Mouse (Mus musculus) CD8-positive naive resting alpha-beta T cell, adult 2 months (primary cell): Measurements from ENCODE around the gene Lsamp.

Source experiments
- DNase-seq, 2 experiments: peaks; one replicate each; pipeline ENCODE4 v3.0.0; 2022; ENCODE audit warnings: low read depth in 2 of 2, low spot score in 2 of 2

Gene Lsamp

DNA sequence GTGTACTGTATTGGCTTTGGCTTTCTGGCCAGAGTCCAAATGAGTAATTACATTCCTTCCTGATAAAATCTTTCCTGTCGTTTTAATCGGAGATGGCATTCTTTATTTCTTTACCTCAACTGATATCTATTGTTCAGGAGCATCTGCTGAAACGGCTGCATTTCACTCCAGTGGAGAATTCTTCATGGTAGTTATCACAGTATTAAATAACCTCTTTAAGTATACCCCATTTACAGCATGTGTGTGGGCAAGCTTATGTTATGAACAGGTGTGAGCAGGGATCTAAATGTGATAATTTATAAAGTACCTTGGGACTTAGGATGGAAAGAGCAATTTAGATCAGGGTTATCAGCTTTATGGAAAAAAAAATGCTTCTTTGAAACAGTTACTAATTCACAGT is 1196.7 kb downstream of the Lsamp start:
- no peak for DNase-seq

- no peak for DNase-seq
These were observed 1225.9 kb downstream of the Lsamp start for GRCm38 (mm10) chr16:41210055-41210454.

- DNase-seq = no peak
These were observed 1251.7 kb downstream of the Lsamp start for GRCm38 (mm10) chr16:41235829-41236228.

- DNase-seq = no peak
These were observed 1258.7 kb downstream of the Lsamp start for GRCm38 (mm10) chr16:41242841-41243240.

DNA sequence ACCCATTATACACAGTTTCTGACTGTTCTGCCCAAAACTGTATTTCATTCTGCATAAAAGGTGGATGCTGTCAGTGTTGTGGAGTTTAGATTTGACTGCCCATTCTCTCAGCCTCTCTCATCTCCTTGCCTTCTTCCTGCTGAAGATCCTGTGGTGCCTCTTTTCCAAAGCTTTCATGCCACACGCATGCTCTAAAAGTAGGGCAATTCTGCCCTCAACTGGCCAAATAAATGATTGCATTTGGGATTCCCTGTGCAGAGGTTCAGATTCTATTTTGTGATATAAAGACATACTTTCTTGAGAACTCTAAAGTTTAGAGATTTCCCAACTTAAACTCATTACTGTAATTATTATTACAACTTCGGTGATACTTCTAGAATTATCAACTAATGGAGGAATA is 1260.5 kb downstream of the Lsamp start:
- no peak for DNase-seq

GRCm38 (mm10) chr16:41258145-41259035 is 1274.2 kb downstream of the Lsamp start:
- no peak for DNase-seq

DNA sequence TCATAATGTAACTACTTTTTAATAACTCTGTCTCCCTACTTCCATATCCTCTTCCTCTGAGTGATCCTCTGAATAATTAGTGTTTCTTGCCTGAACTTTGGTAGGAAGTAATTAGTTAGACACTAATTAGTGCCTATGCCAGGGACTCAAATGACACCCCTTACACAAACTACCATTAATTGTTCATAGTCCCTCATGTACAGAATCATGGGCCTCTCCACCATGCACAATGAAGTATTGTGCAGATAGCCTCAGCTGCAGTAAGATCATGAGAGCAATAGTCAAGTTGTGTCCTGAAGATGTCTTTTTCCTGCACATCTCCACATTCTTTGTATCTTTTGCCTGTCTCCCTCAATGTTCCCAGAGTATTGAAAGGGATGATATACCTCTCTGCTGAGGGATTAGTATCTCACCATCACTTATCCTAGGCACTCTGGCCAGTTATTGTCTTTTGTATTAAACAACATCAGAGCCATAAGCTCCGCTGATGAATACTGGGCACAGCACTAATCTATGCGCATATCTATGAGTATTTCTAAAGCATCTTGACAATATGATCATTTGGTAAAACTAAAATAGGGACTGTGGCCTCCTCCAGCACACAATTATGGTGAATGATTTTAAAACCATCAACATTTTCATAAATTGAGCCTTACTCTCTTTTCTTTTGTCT is 1292.0 kb downstream of the Lsamp start:
- DNase-seq = no peak

DNA sequence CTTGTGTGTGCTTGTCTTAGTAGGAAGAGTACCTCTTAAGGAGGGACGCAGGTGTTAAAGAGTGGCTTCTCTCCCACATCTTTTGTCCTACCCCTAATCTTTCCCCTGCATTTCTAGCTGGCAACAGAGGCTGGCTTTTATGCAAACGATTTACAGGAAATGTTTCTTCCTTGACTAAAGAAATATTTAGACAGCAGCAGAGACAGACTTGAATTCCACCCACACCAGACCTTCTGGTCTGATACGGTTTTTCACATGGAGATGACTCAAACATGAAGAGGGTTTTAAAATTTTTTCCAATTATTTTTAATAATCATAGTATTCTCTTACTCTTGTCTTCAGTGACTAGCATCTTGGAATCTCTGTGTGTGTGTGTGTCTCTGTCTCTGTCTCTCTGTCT is 1333.8 kb downstream of the Lsamp start:
- no peak for DNase-seq

- no peak for DNase-seq
These were observed 1359.3 kb downstream of the Lsamp start for GRCm38 (mm10) chr16:41343431-41343830.

GRCm38 (mm10) chr16:41365138-41365537 is 1381.0 kb downstream of the Lsamp start:
- no peak for DNase-seq

GRCm38 (mm10) chr16:41383702-41384101 is 1399.5 kb downstream of the Lsamp start:
- no peak for DNase-seq

GRCm38 (mm10) chr16:41384288-41384687 is 1400.1 kb downstream of the Lsamp start:
- no peak for DNase-seq

DNA sequence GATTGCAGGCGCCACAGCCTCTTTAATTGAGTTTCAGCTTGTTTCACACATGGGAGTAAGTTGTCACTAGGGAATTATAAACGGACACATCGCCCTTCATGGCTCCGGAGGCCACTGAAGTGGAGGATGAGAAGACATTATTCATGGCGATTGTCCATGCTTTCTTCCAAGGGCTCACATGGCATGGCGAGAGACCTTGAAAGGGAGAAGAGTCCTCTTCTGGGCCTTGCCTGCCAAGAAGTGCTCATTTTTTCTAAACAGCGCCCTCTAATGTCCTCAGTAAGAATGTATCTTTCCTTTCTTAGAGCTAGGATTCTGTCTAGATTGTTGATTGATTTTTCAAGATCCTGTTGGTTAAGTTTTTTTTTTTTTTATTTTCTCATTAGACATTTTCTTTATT is 1424.7 kb downstream of the Lsamp start:
- no peak for DNase-seq

DNA sequence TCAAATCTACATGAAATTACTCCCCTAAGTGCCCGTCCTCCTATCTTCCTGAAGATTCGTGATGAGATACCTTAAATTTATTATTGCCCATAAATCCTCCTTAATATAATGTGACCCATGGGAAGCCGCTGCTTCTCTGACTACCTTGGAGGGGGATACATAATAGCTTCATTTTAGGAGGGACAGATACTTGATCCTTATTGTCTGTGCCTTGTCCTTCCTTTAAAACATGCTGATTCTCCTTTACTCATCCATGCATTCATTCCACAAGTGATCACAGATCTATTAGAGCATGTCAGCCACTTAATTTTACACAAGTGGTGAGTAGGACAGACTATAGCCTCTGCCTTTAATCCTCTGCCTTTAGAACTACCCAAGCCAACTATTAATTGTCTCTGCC is 1426.5 kb downstream of the Lsamp start:
- no peak for DNase-seq

GRCm38 (mm10) chr16:41417363-41417762 is 1433.2 kb downstream of the Lsamp start:
- no peak for DNase-seq

DNA sequence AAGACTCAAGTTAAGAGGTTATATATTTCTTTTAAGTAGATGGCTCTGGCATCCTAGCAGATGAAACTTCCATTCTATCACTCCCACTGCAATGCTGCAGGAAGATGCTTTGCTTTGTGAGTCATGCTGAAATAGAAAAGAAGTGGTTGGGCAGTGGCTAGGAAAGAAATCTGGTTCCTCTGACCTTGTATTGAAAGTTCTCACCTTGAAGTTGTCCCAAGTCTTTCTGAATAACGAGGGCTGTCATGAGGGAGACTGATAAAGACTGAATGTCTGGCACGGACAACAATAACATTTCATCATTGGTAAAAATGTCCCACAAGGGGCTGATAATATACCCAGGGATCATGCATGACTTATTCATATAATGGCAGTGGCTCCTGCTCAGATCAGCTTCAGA is 1483.2 kb downstream of the Lsamp start:
- DNase-seq = no peak

DNA sequence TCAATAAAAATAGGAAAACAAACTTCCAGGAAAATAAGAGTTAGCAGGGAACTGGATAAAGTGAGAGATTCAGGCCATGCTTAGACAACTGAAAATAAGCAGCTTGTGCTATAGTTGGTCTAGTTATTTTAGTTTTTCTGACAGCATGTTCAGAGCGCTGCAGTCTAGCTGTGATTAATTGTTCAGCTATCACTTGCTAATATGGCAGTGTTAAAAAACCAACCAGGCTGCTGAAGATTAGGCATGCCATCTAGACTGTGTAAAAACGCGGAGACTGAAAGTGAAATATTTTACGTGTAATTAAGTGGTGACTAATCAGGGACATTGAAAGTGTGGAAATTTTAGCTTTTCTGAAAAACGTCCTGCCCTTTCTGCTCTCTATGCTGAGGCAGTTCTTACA is 1494.5 kb downstream of the Lsamp start:
- no peak for DNase-seq

DNA sequence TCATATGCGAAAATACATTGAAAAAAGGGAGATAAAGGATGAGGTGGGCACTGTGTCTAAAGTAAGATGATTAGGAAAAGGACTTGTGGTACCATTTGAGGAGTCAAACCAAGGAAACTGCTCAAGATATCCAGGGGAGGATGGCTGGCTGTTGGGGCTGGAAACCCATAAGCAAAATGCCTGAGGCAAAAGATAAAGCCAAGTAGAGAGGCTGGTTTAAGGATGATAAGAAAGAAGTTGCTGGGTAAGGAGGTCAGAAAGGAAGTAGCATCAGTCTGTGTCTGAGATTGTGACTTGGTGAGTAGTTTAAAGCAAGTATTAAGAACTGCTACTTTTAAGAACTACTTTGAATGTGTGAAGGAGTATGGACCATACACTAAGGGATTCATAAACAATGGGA is 1497.7 kb downstream of the Lsamp start:
- no peak for DNase-seq

- no peak for DNase-seq
These were observed 1526.9 kb downstream of the Lsamp start for GRCm38 (mm10) chr16:41510915-41511552.

DNA sequence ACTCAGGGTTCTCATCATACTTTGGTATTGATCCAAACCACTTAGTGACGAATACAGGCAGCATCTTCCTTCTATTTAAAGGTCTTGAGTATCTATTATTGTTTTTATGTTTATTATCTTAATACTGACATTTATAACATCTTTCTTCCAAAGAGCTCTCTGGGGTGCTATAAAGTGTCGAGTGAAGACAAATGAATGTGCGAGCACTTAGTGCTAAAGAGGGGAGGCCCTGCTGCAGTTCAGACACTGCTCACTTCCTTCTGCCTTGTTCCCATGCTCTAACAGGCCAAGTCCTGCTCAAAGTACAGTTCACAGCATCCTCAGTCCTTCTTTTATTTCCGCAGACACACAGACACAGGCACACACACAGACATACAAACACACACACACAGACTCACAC is 1537.4 kb downstream of the Lsamp start:
- no peak for DNase-seq

DNA sequence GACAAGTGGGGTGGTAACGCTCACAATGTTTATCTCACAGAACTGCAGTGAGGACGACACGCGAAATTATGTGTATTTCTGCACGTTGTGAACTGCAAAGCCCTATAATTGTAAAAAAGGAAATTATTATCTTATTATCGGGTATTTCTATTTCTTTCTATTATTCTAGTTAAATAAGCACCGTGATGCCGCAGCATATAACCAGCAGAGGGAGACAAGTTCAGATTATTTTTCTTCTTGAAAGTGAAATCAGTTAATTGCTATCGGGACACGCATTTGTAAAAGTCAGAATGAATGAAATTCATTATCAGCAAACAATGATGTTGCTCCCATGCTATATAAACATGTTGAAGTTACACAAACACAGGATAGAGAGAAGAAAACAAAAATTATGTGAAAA is 1540.1 kb downstream of the Lsamp start:
- DNase-seq = no peak
